Mouse (Mus musculus) stomach, postnatal 0 days (tissue): ENCODE measurements at regions not wholly inside any gene's neighbourhood (a gene's known extent, or its start where the extent isn't known, plus 50 kb on each side); places are given as distances from the start of the nearest gene placed in this dataset.

Experiments used
- ATAC-seq: fragments of 200-750 bp; cut with Nextera tagmentation; 2 replicates; pipeline ENCODE4 v1.8.0; 2017; ENCODE audit not compliant: low FRiP score, low TSS enrichment
- DNase-seq: peaks from one replicate; pipeline ENCODE4 v3.0.0-alpha.2; 2016; ENCODE audit warnings: low spot score
- H3K27ac ChIP-seq: fragments of 300-500 bp; sonication (generic); replicated peaks from 2 replicates; pipeline ENCODE4 v1.5.1; 2014; ENCODE audit warnings: mild to moderate bottlenecking, control low read depth
- H3K27me3 ChIP-seq: fragments of 300-500 bp; sonication (generic); 2 replicates; pipeline ENCODE4 v1.6.1; 2014; ENCODE audit warnings: low read length; ENCODE audit not compliant: control insufficient read depth, insufficient read depth
- H3K36me3 ChIP-seq: fragments of 300-500 bp; sonication (generic); 2 replicates; pipeline ENCODE4 v1.6.1; 2014; ENCODE audit warnings: low read length, mixed read lengths; ENCODE audit not compliant: control insufficient read depth, insufficient read depth
- H3K4me1 ChIP-seq: fragments of 300-500 bp; sonication (generic); replicated peaks from 2 replicates; pipeline ENCODE4 v1.6.1; 2014; ENCODE audit warnings: antibody characterized with exemption; ENCODE audit not compliant: control insufficient read depth, insufficient read depth
- H3K4me2 ChIP-seq: fragments of 300-500 bp; sonication (generic); replicated peaks from 2 replicates; pipeline ENCODE4 v1.6.1; 2014; ENCODE audit warnings: low read depth, mild to moderate bottlenecking, control low read depth, moderate library complexity
- H3K4me3 ChIP-seq: fragments of 300-500 bp; sonication (generic); 2 replicates; pipeline ENCODE4 v1.5.1; 2014; ENCODE audit warnings: low read depth, low read length, control low read depth
- H3K9ac ChIP-seq: fragments of 300-500 bp; sonication (generic); 2 replicates; pipeline ENCODE4 v1.6.1; 2014; ENCODE audit warnings: mild to moderate bottlenecking, low read length, control low read depth, mixed read lengths
- H3K9me3 ChIP-seq: fragments of 300-500 bp; sonication (generic); 2 replicates; pipeline ENCODE4 v1.6.1; 2016; ENCODE audit warnings: low read length; ENCODE audit not compliant: control insufficient read depth
- CTCF ChIP-seq: IDR thresholded peaks from 2 replicates; pipeline ENCODE4 v1.5.1; 2016; ENCODE audit warnings: antibody characterized with exemption, low read depth, mild to moderate bottlenecking, moderate library complexity
- EP300 ChIP-seq: optimal IDR thresholded peaks from 2 replicates; pipeline ENCODE3; 2016; ENCODE audit warnings: antibody characterized with exemption
- WGBS: fragments of 180-500 bp; shearing (Covaris S2); extraction: QIAGEN DNeasy Blood & Tissue Kit; methylation state at CpG from one replicate; pipeline ENCODE4 v1.1.7; 2014; 5-methylcytosine and 5-hydroxymethylcytosine counted together

DNA sequence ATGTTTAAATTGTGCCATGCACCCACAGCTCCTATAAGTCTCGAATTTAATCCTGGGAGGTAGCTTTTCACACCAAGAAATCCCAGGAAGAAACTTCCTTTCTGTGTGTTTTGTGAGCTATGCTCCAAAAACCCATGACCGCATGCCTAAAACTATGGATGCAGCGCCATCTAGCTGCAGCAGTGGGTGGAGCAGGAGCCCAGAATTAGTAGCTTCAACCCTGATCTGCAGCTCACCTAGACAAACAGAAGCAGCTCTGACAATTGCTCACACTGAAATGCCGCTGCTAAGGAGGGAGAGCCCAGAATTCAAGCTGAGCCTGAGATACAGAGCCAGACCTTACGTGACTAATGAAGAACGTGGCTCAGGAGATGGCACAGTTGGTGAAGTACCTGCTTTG, 101.2 kb upstream of the Nckap5 start:
- H3K4me1 ChIP-seq, result no peaks in the 10 kb centered on the region
- H3K4me2 ChIP-seq, result no peak overlapping the region
- H3K36me3 ChIP-seq, result no peaks in the 10 kb centered on the region
- H3K9me3 ChIP-seq, result no peaks in the 10 kb centered on the region
- TF ChIP-seq CTCF (peak; percentile 98), EP300 (no peak)
- H3K4me3 ChIP-seq, result no peak overlapping the region
- no peak overlapping the region for H3K27ac ChIP-seq
- WGBS, result 2% methylated on average over 6 of the region's 6 CpGs
- H3K27me3 ChIP-seq, result no peaks in the 10 kb centered on the region
- no peak overlapping the region for H3K9ac ChIP-seq
- no peak for ATAC-seq
- peak; percentile 81 for DNase-seq

DNA sequence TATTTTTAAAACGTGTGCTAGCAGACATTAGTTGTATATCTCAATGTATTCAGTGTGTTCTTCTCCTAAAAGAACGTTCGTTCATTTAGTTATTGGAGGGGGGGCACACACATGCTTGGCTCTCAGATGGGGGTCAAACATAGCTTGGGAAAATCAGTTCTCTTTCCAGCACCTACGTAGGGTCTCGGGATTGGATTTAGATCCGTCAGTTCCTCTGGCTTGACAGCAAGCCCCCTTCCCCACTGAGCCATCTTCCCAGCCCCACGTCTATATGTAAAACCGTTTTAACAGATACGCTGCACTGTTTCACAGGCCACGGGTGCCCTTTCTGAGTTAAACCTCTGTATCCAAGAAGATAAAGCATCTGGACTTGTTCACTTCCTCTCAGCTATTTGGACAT, 100.5 kb upstream of the Nckap5 start:
- Histone ChIP-seq H3K9ac (no peak overlapping the region), H3K4me3 (no peak overlapping the region), H3K27me3 (no peaks in the 10 kb centered on the region), H3K4me1 (no peaks in the 10 kb centered on the region), H3K4me2 (no peak overlapping the region), H3K27ac (no peak overlapping the region), H3K36me3 (no peaks in the 10 kb centered on the region), H3K9me3 (no peaks in the 10 kb centered on the region)
- ATAC-seq (no peak), DNase-seq (no peak)
- TF ChIP-seq EP300, result no peak
- WGBS, result 65% methylated on average over 10 of the region's 10 CpGs

DNA sequence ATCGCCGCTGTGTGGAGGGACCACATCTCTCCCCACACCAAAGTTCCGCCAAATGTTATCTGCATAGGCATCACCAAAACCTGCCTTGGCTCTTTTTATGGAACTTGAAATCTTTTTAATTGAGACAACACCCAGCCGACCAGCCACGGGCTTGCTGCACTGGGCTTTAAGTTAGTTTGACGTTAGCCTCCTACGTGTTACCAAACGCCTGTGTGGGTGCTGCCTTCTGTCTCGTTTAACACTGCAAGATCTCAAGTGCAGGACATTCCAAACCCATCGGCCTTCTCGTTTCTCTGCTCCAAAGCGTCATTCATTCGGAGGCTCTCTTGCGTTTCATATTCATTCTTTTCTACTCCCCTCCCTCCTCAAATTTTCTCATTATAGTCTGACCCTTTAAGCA, 100.0 kb upstream of the Nckap5 start:
- Histone ChIP-seq H3K9me3 (no peaks in the 10 kb centered on the region), H3K4me1 (no peaks in the 10 kb centered on the region), H3K36me3 (no peaks in the 10 kb centered on the region), H3K27ac (no peak overlapping the region), H3K9ac (no peak overlapping the region), H3K4me3 (no peak overlapping the region), H3K27me3 (no peaks in the 10 kb centered on the region), H3K4me2 (no peak overlapping the region)
- no peak for ATAC-seq
- DNase-seq, result no peak
- 83% methylated on average over 14 of the region's 14 CpGs for WGBS
- no peak for TF ChIP-seq EP300
- no peak for TF ChIP-seq CTCF

DNA sequence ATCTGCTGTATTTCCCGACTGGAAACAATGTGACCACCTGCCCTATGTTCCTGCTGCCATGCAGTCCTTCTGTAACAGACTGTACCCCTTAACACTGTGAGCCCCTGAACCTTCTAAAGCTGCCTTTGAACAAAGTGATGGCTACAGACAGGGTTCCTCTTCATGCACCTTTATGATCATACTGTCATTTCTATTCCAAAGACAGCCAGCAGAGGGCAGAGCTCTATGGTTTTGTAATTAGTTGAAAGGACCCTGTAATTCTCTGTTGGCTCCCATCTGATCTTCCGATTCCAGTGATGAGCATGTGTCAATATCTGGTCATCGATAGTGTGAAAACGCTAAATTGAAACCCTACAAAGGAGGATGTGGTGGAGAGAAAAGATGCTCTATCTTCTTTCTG, 99.1 kb upstream of the Nckap5 start:
- WGBS, result 74% methylated on average over 4 of the region's 4 CpGs
- Histone ChIP-seq H3K36me3 (no peaks in the 10 kb centered on the region), H3K27ac (no peak overlapping the region), H3K27me3 (no peaks in the 10 kb centered on the region), H3K4me3 (no peak overlapping the region), H3K4me2 (no peak overlapping the region), H3K9me3 (no peaks in the 10 kb centered on the region), H3K9ac (no peak overlapping the region), H3K4me1 (no peaks in the 10 kb centered on the region)
- DNase-seq (no peak), ATAC-seq (no peak)
- peak; percentile 75 for TF ChIP-seq CTCF
- no peak for TF ChIP-seq EP300

DNA sequence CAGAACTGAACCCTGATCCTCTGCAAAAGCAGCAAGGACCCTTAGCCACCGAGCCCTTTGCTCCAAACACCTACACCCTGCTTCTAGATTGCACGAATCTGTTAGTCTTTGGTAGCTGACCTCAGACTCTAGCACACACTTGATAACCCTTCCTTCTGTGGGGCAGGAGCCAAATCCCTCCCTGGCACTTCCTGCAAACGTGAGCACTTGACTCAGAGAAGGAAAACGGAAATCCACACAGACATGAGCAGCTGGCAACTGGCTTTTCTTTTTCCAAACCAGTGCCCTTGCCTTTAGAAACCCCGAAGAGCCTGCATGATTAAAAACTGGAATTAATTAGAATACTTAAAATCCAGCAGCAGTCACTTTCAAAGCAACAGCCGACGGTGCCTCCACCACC, 97.6 kb upstream of the Nckap5 start:
- H3K36me3 ChIP-seq, result no peaks in the 10 kb centered on the region
- WGBS, result 62% methylated on average over 7 of the region's 7 CpGs
- no peak overlapping the region for H3K27ac ChIP-seq
- H3K4me3 ChIP-seq, result no peak overlapping the region
- H3K4me1 ChIP-seq, result no peaks in the 10 kb centered on the region
- no peak for TF ChIP-seq EP300
- TF ChIP-seq CTCF, result no peak
- H3K4me2 ChIP-seq, result no peak overlapping the region
- DNase-seq, result peak; percentile 39
- no peaks in the 10 kb centered on the region for H3K27me3 ChIP-seq
- H3K9ac ChIP-seq, result no peak overlapping the region
- peak; percentile 78 for ATAC-seq
- no peaks in the 10 kb centered on the region for H3K9me3 ChIP-seq

DNA sequence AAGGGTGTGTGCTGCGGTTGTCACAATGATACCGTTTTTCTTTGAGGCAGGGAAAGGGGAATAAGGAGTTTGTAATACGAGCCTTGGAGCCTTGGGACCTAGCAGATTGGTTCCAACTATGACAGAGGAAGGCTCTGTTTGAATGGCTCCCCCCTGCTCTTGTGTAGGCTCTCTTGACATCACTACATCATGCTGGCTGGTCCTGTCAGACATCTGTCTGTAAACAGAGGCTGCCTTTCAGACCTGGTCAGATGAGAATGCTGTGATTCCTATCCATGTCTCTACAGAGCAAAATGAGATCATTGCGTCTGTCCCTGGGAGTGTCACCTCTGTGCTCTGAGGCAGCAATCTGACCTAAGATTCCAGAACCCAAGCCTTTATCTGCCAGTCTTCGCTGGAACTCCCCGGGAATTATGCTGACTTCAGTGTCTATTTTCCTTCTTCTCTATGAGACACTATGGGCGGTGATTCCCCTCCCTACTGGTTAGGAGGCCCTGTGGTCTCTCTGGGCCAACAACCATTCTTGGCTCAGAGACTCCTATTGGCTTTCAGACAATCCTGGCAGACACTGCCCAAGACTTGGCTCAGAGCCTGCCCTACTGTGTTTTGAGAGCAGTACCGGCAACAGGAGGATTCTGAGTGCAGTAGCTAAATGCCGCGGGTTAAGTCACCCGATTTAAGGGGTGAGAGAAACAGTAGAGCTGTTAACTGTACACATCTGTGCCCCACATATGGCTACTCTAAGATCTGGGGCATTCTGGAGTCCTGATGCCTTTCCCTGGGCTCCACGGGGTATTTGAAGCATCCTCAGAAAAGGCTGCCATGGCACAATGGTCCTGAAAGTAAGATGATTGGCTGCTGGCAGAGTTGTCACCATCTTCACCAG, 94.8 kb upstream of the Nckap5 start:
- H3K9me3 ChIP-seq, result no peaks in the 10 kb centered on the region
- H3K27me3 ChIP-seq, result no peaks in the 10 kb centered on the region
- ATAC-seq, result peak; percentile 35; the same call in 1 of the 2 replicates
- H3K27ac ChIP-seq, result no peak overlapping the region
- H3K9ac ChIP-seq, result no peak overlapping the region
- TF ChIP-seq EP300, result no peak
- no peaks in the 10 kb centered on the region for H3K4me1 ChIP-seq
- WGBS, result 44% methylated on average over 12 of the region's 12 CpGs
- H3K4me2 ChIP-seq, result no peak overlapping the region
- no peak overlapping the region for H3K4me3 ChIP-seq
- peak; percentile 41 for DNase-seq
- H3K36me3 ChIP-seq, result no peaks in the 10 kb centered on the region
